ENCODE assay signal across 15 mouse cellular contexts in genomic region chr19:54952546-54952945, GRCm38 (mm10).
A peak's percentile ranks its signal among the peaks of the same experiment; 100 is the strongest.
DNase-seq lines count a peak whose midpoint lies in the region.
"Had no signal": no experiment of that assay in that cellular context is flagged by ENCODE, and none has a peak within 500 bp of the region (broad histone marks: within the 10 kb centered on the region; RNA-seq: fewer than 3 reads in every experiment).

No protein-coding gene starts in this region.

- DNase-seq in adrenal gland, adult 2 months: peak; percentile 42
- DNase-seq in adrenal gland, adult 18-20 months (ENCODE audit: low spot score in 2 of 2): no peak
- peak; percentile 8 to 21 for DNase-seq in adrenal gland, postnatal 36 days
- DNase-seq in adrenal gland, postnatal 10 days: no peak
- DNase-seq in 416B (ENCODE audit: low read depth) (peak; percentile 5), MN1 (ENCODE audit: low spot score) (no peak)
- DNase-seq in kidney, postnatal 25 days: no peak
- DNase-seq: adrenal gland, postnatal 14 days; cerebellum, adult 11 months; cerebellum, adult 18-20 months; cerebellum, adult 8-10 months; cerebellum, adult 9-11 months; cerebellum, postnatal 14 days; cerebellum, postnatal 36 days; embryo, embryonic 11 days had no signal

Comparison
In these comparisons a context has a peak if more than half of its experiments do, and no peak if none do; other contexts are left out.
1. DNase-seq: peak in adrenal gland, adult 2 months (single experiment), adrenal gland, postnatal 36 days (2 of 2) and 416B (single experiment); none in adrenal gland, adult 18-20 months (0 of 2), adrenal gland, postnatal 10 days (single experiment), kidney, postnatal 25 days (0 of 2) and MN1 (single experiment).